Mouse (Mus musculus) liver, adult 2 months (tissue): ENCODE measurements around the gene Gprc5c. TPM values are rescaled to one million over a fixed set of nuclear protein-coding genes. Genes with fewer than 3 reads are reported as not detected.
A peak's percentile ranks its signal among the peaks of the same experiment; 100 is the strongest.

Source experiments
- DNase-seq: peaks from one replicate; pipeline ENCODE4 v3.0.0-alpha.2; 2011; ENCODE audit warnings: low read depth, low spot score; ENCODE audit errors: extremely low read depth
- H3K27ac ChIP-seq: fragments of 200-500 bp; replicated peaks from 2 replicates; pipeline ENCODE4 v1.5.1; 2012; ENCODE audit warnings: low read depth, mild to moderate bottlenecking, control low read depth, inconsistent platforms, low read length; ENCODE audit not compliant: insufficient read depth
- H3K27me3 ChIP-seq: fragments of 200-500 bp; 2 replicates; pipeline ENCODE4 v1.6.1; 2012; ENCODE audit warnings: mild to moderate bottlenecking, moderate library complexity, low read length, inconsistent platforms; ENCODE audit not compliant: control insufficient read depth, insufficient read depth
- H3K36me3 ChIP-seq: fragments of 200-500 bp; 2 replicates; pipeline ENCODE4 v1.6.1; 2012; ENCODE audit warnings: low read length, inconsistent platforms; ENCODE audit not compliant: control insufficient read depth, insufficient read depth
- H3K4me1 ChIP-seq: fragments of 200-500 bp; 2 replicates; pipeline ENCODE4 v1.6.1; 2011; ENCODE audit warnings: low read length; ENCODE audit not compliant: control insufficient read depth, insufficient read depth
- H3K4me3 ChIP-seq: fragments of 200-500 bp; 2 replicates; pipeline ENCODE4 v1.5.1; 2011; ENCODE audit warnings: low read depth, mild to moderate bottlenecking, control low read depth, low read length, moderate library complexity; ENCODE audit not compliant: insufficient read depth
- H3K79me2 ChIP-seq: fragments of 200-500 bp; 2 replicates; pipeline ENCODE4 v1.6.1; 2012; ENCODE audit warnings: inconsistent platforms, mild to moderate bottlenecking, low read length, moderate library complexity; ENCODE audit not compliant: control insufficient read depth, insufficient read depth
- H3K9ac ChIP-seq: fragments of 200-500 bp; 2 replicates; pipeline ENCODE4 v1.6.1; 2012; ENCODE audit warnings: low read depth, mild to moderate bottlenecking, control low read depth, inconsistent platforms, low read length
- CTCF ChIP-seq: fragments of 200-500 bp; IDR thresholded peaks from 2 replicates; pipeline ENCODE4 v1.5.1; 2011; ENCODE audit warnings: low read depth, low read length, control low read depth
- POLR2A ChIP-seq: fragments of 200-500 bp; IDR thresholded peaks from 2 replicates; pipeline ENCODE4 v1.6.1; 2011; ENCODE audit warnings: low read length, control low read depth; ENCODE audit not compliant: insufficient read depth; ENCODE audit errors: extremely low read depth
- WGBS: fragments of 180-500 bp; shearing (Covaris S2); methylation state at CpG from one replicate; pipeline ENCODE4 v1.1.7; 2018; 5-methylcytosine and 5-hydroxymethylcytosine counted together
- polyA plus RNA-seq: library from polyadenylated mRNA; depleted of rRNA; stranded (reverse); fragments of >200 nt; gene quantifications from 2 replicates; pipeline ENCODE4 v1.2.3, GENCODE M21; 2012
- total RNA-seq: library from RNA; depleted of rRNA; stranded (reverse); fragments of >200 nt; gene quantifications from 2 replicates; pipeline ENCODE4 v1.2.3, GENCODE M21; 2014

Gene Gprc5c
- total and polyA plus RNA-seq, 2 experiments: 51.4 to 93.9 TPM

DNA sequence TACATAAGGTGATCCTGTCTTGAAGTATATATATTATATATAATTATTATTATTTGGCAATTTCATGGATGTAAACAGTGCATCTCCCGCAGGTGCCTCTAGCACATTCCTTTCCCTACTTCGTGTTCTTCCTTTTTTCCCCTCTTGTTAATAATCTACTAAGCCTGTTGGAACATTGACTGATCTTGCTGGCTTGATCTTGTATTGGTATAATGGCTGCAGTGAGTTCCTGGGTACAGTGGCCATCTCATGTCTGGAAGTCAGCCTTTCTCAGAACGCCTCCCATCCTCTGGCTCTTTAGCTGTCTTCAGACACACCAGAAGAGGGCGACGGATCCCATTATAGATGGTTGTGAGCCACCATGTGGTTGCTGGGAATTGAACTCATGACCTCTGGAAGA lies 5.2 kb downstream of the Gprc5c start:
- Histone ChIP-seq H3K9ac (no peak overlapping the region), H3K27ac (peak overlapping the region; percentile 30), H3K79me2 (peaks cover 26% of the 10 kb centered on the region), H3K4me3 (no peak overlapping the region), H3K36me3 (no peaks in the 10 kb centered on the region), H3K4me1 (peaks cover 25% of the 10 kb centered on the region), H3K27me3 (no peaks in the 10 kb centered on the region)
- TF ChIP-seq CTCF: no peak
- no peak for TF ChIP-seq POLR2A
- 47% methylated on average over 5 of the region's 5 CpGs for WGBS
- DNase-seq: peak; percentile 85

DNA sequence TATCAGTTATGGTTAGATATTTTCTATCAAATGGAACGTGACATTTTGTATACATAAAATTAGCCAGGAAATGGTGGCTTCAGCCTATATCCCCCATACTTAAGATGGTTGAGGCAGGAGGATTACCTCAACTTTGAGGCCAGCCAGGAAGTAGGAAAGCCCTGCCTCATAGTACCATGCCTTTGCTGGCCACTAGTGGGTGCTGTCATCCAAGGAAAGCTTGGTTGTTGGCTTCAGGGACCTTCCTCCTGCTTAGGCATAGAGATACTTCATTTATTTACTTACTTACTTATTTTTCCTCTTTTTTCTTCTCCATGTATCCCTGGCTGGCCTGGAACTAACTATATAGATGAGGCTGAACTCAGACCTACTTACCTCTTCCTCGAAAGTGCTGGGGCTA lies 7.7 kb downstream of the Gprc5c start:
- Histone ChIP-seq H3K9ac (no peak overlapping the region), H3K4me1 (peaks cover 23% of the 10 kb centered on the region), H3K27me3 (no peaks in the 10 kb centered on the region), H3K27ac (no peak overlapping the region), H3K79me2 (peaks cover 16% of the 10 kb centered on the region; the same call in 1 of the 2 replicates), H3K4me3 (no peak overlapping the region), H3K36me3 (no peaks in the 10 kb centered on the region)
- TF ChIP-seq CTCF: peak; percentile 76
- no peak for TF ChIP-seq POLR2A
- no peak for DNase-seq
- WGBS: 94% methylated on average over 2 of the region's 2 CpGs

DNA sequence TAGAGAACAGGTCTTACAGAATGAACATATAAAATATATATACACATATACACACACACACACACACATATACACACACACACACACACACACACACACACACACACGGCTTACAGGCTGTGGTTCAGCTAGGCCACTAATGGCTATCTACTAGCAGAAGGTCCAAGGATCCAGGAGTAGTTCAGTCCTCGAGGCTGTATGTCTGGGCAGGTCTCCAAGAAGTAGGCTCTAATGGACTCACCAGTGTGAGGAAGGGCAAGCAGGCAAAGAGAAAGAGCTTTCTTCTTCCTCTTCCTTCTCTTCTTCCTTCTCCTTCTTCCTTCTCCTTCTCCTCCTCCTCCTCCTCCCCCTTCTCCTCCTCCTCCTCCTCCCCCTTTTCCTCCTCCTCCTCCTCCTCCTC lies 10.1 kb downstream of the Gprc5c start:
- no peaks in the 10 kb centered on the region for H3K27me3 ChIP-seq
- TF ChIP-seq CTCF: no peak
- no peak for TF ChIP-seq POLR2A
- peaks cover 31% of the 10 kb centered on the region for H3K4me1 ChIP-seq
- 35% methylated on average over 2 of the region's 2 CpGs for whole genome bisulfite sequencing
- no peaks in the 10 kb centered on the region for H3K36me3 ChIP-seq
- no peak for DNase-seq
- no peak overlapping the region for H3K4me3 ChIP-seq
- peaks cover 15% of the 10 kb centered on the region; the same call in 1 of the 2 replicates for H3K79me2 ChIP-seq
- H3K9ac ChIP-seq: no peak overlapping the region
- no peak overlapping the region for H3K27ac ChIP-seq

DNA sequence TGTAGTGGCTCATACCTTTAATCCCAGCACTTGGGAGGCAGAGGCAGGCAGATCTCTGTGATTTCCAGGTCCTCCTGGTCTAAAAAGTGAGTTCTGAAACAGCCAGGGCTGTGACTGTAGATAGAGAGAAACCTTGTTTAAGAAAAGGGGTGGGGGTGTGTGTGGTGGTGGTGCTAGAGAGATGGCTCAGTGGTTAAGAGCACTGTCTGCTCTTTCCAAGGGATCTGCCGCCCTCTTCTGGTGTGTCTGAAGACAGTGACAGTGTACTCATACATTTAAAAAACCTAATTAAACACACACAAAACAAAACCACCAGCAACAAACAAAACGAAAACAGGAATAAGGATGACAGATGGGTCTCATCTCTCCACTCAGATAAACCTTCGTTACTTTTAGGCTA lies 11.7 kb downstream of the Gprc5c start:
- H3K79me2 ChIP-seq: peaks cover 14% of the 10 kb centered on the region; the same call in 1 of the 2 replicates
- TF ChIP-seq CTCF: no peak
- no peak for TF ChIP-seq POLR2A
- peaks cover 35% of the 10 kb centered on the region for H3K4me1 ChIP-seq
- H3K4me3 ChIP-seq: no peak overlapping the region
- H3K27ac ChIP-seq: no peak overlapping the region
- no peaks in the 10 kb centered on the region for H3K27me3 ChIP-seq
- DNase-seq: no peak
- 95% methylated on average over 3 of the region's 3 CpGs for WGBS
- H3K9ac ChIP-seq: no peak overlapping the region
- H3K36me3 ChIP-seq: no peaks in the 10 kb centered on the region

DNA sequence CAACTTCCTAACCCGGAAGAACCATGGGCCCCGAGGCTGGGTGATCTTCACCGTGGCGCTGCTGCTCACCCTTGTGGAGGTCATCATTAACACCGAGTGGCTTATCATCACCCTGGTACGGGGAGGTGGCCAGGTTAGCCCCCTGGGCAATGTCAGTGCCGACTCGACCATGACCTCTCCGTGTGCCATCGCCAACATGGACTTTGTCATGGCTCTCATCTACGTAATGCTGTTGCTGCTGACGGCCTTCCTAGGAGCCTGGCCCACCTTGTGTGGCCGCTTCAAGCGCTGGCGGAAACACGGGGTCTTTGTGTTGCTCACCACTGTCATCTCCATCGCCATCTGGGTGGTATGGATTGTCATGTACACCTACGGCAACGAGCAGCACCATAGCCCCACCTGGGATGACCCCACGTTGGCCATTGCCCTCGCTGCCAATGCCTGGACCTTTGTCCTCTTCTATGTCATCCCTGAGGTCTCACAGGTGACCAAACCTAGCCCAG lies 13.0 kb downstream of the Gprc5c start:
- H3K27me3 ChIP-seq: no peaks in the 10 kb centered on the region
- H3K36me3 ChIP-seq: no peaks in the 10 kb centered on the region
- peak overlapping the region; percentile 38 for H3K27ac ChIP-seq
- no peak overlapping the region for H3K4me3 ChIP-seq
- WGBS: 44% methylated on average over 21 of the region's 21 CpGs
- H3K79me2 ChIP-seq: peaks cover 13% of the 10 kb centered on the region; the same call in 1 of the 2 replicates
- H3K9ac ChIP-seq: 0 out of 2 replicates have a peak overlapping the region, but pooled peaks have one; percentile 15
- peaks cover 38% of the 10 kb centered on the region for H3K4me1 ChIP-seq
- DNase-seq: peak; percentile 68
- TF ChIP-seq CTCF (0 out of 2 replicates have a peak, but pooled peaks have one; percentile 9), POLR2A (no peak)

DNA sequence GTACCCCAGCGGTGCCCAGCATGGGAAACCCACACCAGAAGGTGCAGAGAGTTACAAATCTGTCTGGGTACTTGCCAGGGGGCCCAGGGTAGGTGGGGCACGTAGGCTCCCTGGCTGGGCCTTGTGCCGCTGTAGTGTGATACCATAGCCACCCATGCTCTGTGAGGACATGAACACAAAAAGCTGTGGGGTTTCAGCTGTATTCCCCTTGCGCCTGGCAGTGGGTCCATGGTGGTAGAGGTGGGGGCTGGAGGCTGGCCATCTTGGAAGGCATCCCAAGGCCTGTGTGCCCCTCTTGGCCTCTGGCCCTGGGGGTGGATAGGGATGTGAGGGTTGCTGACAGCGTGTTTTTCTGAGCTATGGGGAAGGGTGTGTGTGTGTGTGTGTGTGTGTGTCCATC lies 15.0 kb downstream of the Gprc5c start:
- Histone ChIP-seq H3K27me3 (no peaks in the 10 kb centered on the region), H3K9ac (peak overlapping the region; percentile 25; the same call in 1 of the 2 replicates), H3K4me1 (peaks cover 36% of the 10 kb centered on the region), H3K4me3 (no peak overlapping the region), H3K36me3 (peaks cover 3% of the 10 kb centered on the region; the same call in 1 of the 2 replicates), H3K79me2 (peaks cover 10% of the 10 kb centered on the region; the same call in 1 of the 2 replicates), H3K27ac (peak overlapping the region; percentile 64)
- 16% methylated on average over 5 of the region's 5 CpGs for WGBS
- TF ChIP-seq CTCF (no peak), POLR2A (no peak)
- DNase-seq: no peak
